Mouse (Mus musculus) stomach, postnatal 0 days (tissue): ENCODE data around the gene Ap1g2. TPM values are rescaled to one million over a fixed set of nuclear protein-coding genes. Genes with fewer than 3 reads are reported as not detected.

Source experiments
- ATAC-seq: fragments of 200-750 bp; cut with Nextera tagmentation; 2 replicates; pipeline ENCODE4 v1.8.0; 2017; ENCODE audit not compliant: low FRiP score, low TSS enrichment
- DNase-seq: peaks from one replicate; pipeline ENCODE4 v3.0.0-alpha.2; 2016; ENCODE audit warnings: low spot score
- H3K27ac ChIP-seq: fragments of 300-500 bp; sonication (generic); replicated peaks from 2 replicates; pipeline ENCODE4 v1.5.1; 2014; ENCODE audit warnings: mild to moderate bottlenecking, control low read depth
- H3K27me3 ChIP-seq: fragments of 300-500 bp; sonication (generic); 2 replicates; pipeline ENCODE4 v1.6.1; 2014; ENCODE audit warnings: low read length; ENCODE audit not compliant: control insufficient read depth, insufficient read depth
- H3K36me3 ChIP-seq: fragments of 300-500 bp; sonication (generic); 2 replicates; pipeline ENCODE4 v1.6.1; 2014; ENCODE audit warnings: low read length, mixed read lengths; ENCODE audit not compliant: control insufficient read depth, insufficient read depth
- H3K4me1 ChIP-seq: fragments of 300-500 bp; sonication (generic); replicated peaks from 2 replicates; pipeline ENCODE4 v1.6.1; 2014; ENCODE audit warnings: antibody characterized with exemption; ENCODE audit not compliant: control insufficient read depth, insufficient read depth
- H3K4me2 ChIP-seq: fragments of 300-500 bp; sonication (generic); replicated peaks from 2 replicates; pipeline ENCODE4 v1.6.1; 2014; ENCODE audit warnings: low read depth, mild to moderate bottlenecking, control low read depth, moderate library complexity
- H3K4me3 ChIP-seq: fragments of 300-500 bp; sonication (generic); 2 replicates; pipeline ENCODE4 v1.5.1; 2014; ENCODE audit warnings: low read depth, low read length, control low read depth
- H3K9ac ChIP-seq: fragments of 300-500 bp; sonication (generic); 2 replicates; pipeline ENCODE4 v1.6.1; 2014; ENCODE audit warnings: mild to moderate bottlenecking, low read length, control low read depth, mixed read lengths
- H3K9me3 ChIP-seq: fragments of 300-500 bp; sonication (generic); 2 replicates; pipeline ENCODE4 v1.6.1; 2016; ENCODE audit warnings: low read length; ENCODE audit not compliant: control insufficient read depth
- CTCF ChIP-seq: IDR thresholded peaks from 2 replicates; pipeline ENCODE4 v1.5.1; 2016; ENCODE audit warnings: antibody characterized with exemption, low read depth, mild to moderate bottlenecking, moderate library complexity
- EP300 ChIP-seq: optimal IDR thresholded peaks from 2 replicates; pipeline ENCODE3; 2016; ENCODE audit warnings: antibody characterized with exemption
- WGBS: fragments of 180-500 bp; shearing (Covaris S2); extraction: QIAGEN DNeasy Blood & Tissue Kit; methylation state at CpG from one replicate; pipeline ENCODE4 v1.1.7; 2014; 5-methylcytosine and 5-hydroxymethylcytosine counted together
- polyA plus RNA-seq: library from polyadenylated mRNA; unstranded; fragments of >200 nt; fragmentation: Nextera tagmentation; extraction: Ambion mirVana; gene quantifications from 2 replicates; pipeline ENCODE4 v1.2.1, GENCODE M21; 2015

The Ap1g2 gene
- polyA plus RNA-seq, 1 experiment from 2014 or later, result 26.4 TPM

- Histone ChIP-seq H3K27ac (no peak overlapping the region), H3K4me2 (no peak overlapping the region), H3K27me3 (no peaks in the 10 kb centered on the region), H3K9me3 (no peaks in the 10 kb centered on the region), H3K4me1 (0 out of 2 replicates have a peak, but pooled peaks cover 2% of the 10 kb centered on the region), H3K4me3 (no peak overlapping the region), H3K9ac (no peak overlapping the region), H3K36me3 (no peaks in the 10 kb centered on the region)
- ATAC-seq (peak; percentile 47; the same call in 1 of the 2 replicates), DNase-seq (peak; percentile 46)
- TF ChIP-seq EP300 (no peak), CTCF (no peak)
- 70% methylated on average over 11 of the region's 11 CpGs for WGBS
Measured at GRCm38 (mm10) chr14:55055167-55055834, 51.1 kb downstream of the Ap1g2 start.

DNA sequence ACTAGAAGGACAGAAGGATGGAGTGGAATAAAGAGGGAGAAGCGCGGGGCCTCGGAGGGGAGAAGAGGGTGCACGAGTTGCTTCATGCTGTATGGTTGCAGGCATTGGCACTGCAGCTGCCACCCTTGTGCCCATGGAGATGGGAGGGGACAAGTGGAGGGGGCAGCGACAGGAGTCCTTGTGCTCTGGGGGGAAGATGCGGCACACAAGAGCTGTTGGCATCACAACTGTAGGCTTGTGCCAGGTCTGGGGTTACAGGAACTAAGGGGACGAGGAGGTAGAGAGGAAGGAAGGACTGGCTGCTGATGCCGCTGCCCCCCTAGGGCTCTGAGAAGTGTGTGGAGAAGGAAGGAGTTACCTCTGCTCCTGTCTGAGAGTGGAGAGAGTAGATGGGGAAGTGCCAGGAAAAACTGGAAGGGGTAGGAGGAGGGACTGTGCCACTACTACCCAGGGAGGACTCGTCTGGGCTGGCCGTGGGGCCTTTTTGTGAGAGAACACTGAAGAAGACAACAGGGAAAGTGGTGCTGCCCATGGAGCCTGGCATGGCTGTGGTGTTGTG, 52.1 kb downstream of the Ap1g2 start:
- 80% methylated on average over 10 of the region's 10 CpGs for WGBS

DNA sequence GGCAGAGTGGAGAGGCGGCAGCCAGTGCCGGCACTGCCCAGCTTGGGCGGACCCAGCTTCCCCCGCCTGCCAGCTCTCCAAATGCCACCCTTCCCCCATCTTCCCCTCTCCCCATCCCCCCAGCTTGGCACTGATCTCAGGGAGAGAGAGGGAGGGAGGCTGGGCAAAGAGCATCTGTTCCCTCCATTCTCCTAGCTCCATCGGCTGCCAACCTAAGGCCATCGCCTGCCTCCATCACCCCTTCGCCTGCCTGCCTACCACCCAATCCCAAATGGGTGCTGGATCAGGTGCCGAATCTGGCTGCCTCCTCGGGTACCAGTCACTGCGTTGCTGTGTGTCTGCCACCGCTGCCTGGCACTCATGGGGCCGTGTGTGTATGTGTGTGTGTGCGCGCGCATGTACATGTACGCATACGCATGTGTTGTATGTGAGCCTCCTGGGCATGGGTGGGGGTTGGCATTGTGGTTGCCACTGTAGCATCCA, 52.6 kb downstream of the Ap1g2 start:
- Histone ChIP-seq H3K4me1 (no peaks in the 10 kb centered on the region), H3K27me3 (no peaks in the 10 kb centered on the region), H3K9me3 (no peaks in the 10 kb centered on the region), H3K4me2 (no peak overlapping the region), H3K9ac (no peak overlapping the region), H3K4me3 (no peak overlapping the region), H3K27ac (no peak overlapping the region), H3K36me3 (no peaks in the 10 kb centered on the region)
- 90% methylated on average over 15 of the region's 17 CpGs for WGBS
- TF ChIP-seq CTCF (no peak), EP300 (no peak)
- DNase-seq, result peak; percentile 45
- ATAC-seq, result peak; percentile 53

More for the DNA sequence above, 52.1 kb downstream of the Ap1g2 start:
- no peaks in the 10 kb centered on the region for H3K27me3 ChIP-seq
- ATAC-seq (no peak), DNase-seq (no peak)
- no peak overlapping the region for H3K4me3 ChIP-seq
- TF ChIP-seq EP300 (no peak), CTCF (no peak)
- H3K27ac ChIP-seq, result no peak overlapping the region
- no peaks in the 10 kb centered on the region for H3K36me3 ChIP-seq
- H3K4me1 ChIP-seq, result no peaks in the 10 kb centered on the region
- H3K9ac ChIP-seq, result no peak overlapping the region
- H3K9me3 ChIP-seq, result no peaks in the 10 kb centered on the region
- H3K4me2 ChIP-seq, result no peak overlapping the region

DNA sequence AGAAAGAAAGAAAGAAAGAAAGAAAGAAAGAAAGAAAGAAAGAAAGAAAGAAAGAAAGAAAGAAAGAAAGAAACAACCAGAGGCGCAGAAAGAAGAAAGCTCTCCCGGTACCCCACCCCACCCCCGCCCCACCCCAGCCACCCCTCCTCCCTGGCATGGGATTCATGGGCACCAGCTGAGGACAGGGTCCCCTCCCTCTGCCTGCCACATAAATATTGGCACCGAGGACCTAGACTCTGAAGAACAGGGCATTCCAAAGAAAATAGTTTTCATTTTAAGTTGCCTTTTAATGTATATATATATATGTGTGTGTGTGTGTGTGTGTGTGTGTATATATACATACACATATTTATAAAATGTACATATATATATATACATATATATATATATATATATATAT, 53.3 kb downstream of the Ap1g2 start:
- H3K4me1 ChIP-seq, result no peaks in the 10 kb centered on the region
- no peaks in the 10 kb centered on the region for H3K36me3 ChIP-seq
- ATAC-seq (no peak), DNase-seq (no peak)
- H3K4me3 ChIP-seq, result no peak overlapping the region
- TF ChIP-seq EP300, result no peak
- no peak for TF ChIP-seq CTCF
- H3K9me3 ChIP-seq, result no peaks in the 10 kb centered on the region
- no peak overlapping the region for H3K4me2 ChIP-seq
- H3K27me3 ChIP-seq, result no peaks in the 10 kb centered on the region
- no peak overlapping the region for H3K27ac ChIP-seq
- H3K9ac ChIP-seq, result no peak overlapping the region
- 65% methylated on average over 4 of the region's 4 CpGs for WGBS

DNA sequence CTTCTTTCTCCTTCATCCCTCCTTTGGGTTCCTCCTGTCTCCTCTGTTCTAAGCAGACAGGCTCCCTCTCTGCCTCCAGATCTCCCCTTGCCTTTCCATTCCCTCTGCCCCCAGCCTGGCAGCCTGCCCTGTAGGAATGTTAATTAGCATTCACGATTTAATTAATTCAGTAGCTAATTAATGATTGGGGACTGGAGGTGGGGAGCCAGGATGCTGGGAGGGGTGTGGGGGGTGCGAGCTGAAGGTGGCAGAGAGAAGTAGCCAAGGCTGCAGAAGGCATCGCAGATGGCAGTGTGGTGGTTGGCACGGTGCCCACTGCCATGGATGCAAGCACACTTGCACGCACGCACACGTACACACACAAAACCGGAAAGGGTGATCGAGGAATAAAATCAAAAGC, 53.9 kb downstream of the Ap1g2 start:
- WGBS, result 65% methylated on average over 9 of the region's 9 CpGs
- Histone ChIP-seq H3K9me3 (no peaks in the 10 kb centered on the region), H3K4me1 (no peaks in the 10 kb centered on the region), H3K4me2 (no peak overlapping the region), H3K4me3 (no peak overlapping the region), H3K27me3 (no peaks in the 10 kb centered on the region), H3K36me3 (no peaks in the 10 kb centered on the region), H3K27ac (no peak overlapping the region), H3K9ac (no peak overlapping the region)
- DNase-seq (no peak), ATAC-seq (no peak)
- TF ChIP-seq EP300 (no peak), CTCF (no peak)

Other genes starting within 250 kb of the Ap1g2 start
- 4.5 and 5.0 TPM in 2 replicates for gene Homez, start 235.6 kb downstream of the Ap1g2 start, polyA plus RNA-seq
- gene Ppp1r3e, start 229.0 kb downstream of the Ap1g2 start, polyA plus RNA-seq, result 1.7 and 2.2 TPM in 2 replicates
- gene Bcl2l2, start 223.2 kb downstream of the Ap1g2 start, polyA plus RNA-seq, result 4.3 and 4.7 TPM in 2 replicates
- 1.2 TPM in 2 replicates for gene Gm20521, start 223.2 kb downstream of the Ap1g2 start, polyA plus RNA-seq
- 46.4 and 56.2 TPM in 2 replicates for gene Pabpn1, start 214.1 kb downstream of the Ap1g2 start, polyA plus RNA-seq
- 15.4 and 20.6 TPM in 2 replicates for gene Slc22a17, start 193.5 kb downstream of the Ap1g2 start, polyA plus RNA-seq
- 14.1 and 16.8 TPM in 2 replicates for gene Efs, start 180.5 kb downstream of the Ap1g2 start, polyA plus RNA-seq
- gene Il25, start 173.9 kb downstream of the Ap1g2 start, polyA plus RNA-seq, result 0.15 TPM in 1 of 2 replicates, not detected in the other
- 3.3 and 4.6 TPM in 2 replicates for gene Cmtm5, start 170.3 kb downstream of the Ap1g2 start, polyA plus RNA-seq
- 0.27 and 0.29 TPM in 2 replicates for gene Myh6, start 139.7 kb downstream of the Ap1g2 start, polyA plus RNA-seq
- gene Gm17428, start 129.7 kb downstream of the Ap1g2 start, polyA plus RNA-seq, result not detected in 2 replicates
- 1.4 and 2.4 TPM in 2 replicates for gene Myh7, start 112.0 kb downstream of the Ap1g2 start, polyA plus RNA-seq
- 54.4 and 55.2 TPM in 2 replicates for gene Ngdn, start 91.1 kb downstream of the Ap1g2 start, polyA plus RNA-seq
- 1.0 and 1.3 TPM in 2 replicates for gene Zfhx2, start 14.3 kb downstream of the Ap1g2 start, polyA plus RNA-seq
- gene Thtpa, start 11.8 kb downstream of the Ap1g2 start, polyA plus RNA-seq, result 11.5 and 11.8 TPM in 2 replicates
- 0.82 and 1.0 TPM in 2 replicates for gene Jph4, start 10.3 kb upstream of the Ap1g2 start, polyA plus RNA-seq
- gene Dhrs2, start 115.4 kb upstream of the Ap1g2 start, polyA plus RNA-seq, result 0.18 and 0.23 TPM in 2 replicates